Mouse (Mus musculus) kidney, adult 18-20 months (tissue): Measurements from ENCODE around the gene Sdhd.
A peak's percentile ranks its signal among the peaks of the same experiment; 100 is the strongest.

ENCODE experiments used
- DNase-seq: peaks from one replicate; pipeline ENCODE4 v3.0.0; 2021

Sdhd gene

GRCm38 (mm10) chr9:50585145-50585818 lies 18.3 kb downstream of the Sdhd start:
- DNase-seq = peak; percentile 70

DNA sequence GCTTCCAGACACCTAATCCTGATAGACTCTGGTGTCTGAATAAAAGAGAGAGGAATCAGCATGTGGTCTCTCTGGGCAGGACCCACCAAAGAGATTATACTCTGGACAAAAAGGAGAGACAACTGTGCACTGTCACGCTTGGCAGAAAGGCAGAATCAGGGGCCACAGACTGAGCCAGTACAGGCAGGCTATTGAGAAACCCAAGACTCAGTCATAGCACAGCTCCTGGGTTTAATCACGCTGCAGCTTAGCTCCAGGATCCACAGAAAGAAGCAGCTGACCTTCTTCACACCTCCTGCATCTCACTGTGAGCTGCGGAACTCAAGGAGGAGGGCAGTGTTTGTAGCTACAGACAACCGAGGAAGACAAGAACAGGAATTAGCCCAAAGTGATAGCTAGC lies 23.2 kb downstream of the Sdhd start:
- no peak for DNase-seq

DNA sequence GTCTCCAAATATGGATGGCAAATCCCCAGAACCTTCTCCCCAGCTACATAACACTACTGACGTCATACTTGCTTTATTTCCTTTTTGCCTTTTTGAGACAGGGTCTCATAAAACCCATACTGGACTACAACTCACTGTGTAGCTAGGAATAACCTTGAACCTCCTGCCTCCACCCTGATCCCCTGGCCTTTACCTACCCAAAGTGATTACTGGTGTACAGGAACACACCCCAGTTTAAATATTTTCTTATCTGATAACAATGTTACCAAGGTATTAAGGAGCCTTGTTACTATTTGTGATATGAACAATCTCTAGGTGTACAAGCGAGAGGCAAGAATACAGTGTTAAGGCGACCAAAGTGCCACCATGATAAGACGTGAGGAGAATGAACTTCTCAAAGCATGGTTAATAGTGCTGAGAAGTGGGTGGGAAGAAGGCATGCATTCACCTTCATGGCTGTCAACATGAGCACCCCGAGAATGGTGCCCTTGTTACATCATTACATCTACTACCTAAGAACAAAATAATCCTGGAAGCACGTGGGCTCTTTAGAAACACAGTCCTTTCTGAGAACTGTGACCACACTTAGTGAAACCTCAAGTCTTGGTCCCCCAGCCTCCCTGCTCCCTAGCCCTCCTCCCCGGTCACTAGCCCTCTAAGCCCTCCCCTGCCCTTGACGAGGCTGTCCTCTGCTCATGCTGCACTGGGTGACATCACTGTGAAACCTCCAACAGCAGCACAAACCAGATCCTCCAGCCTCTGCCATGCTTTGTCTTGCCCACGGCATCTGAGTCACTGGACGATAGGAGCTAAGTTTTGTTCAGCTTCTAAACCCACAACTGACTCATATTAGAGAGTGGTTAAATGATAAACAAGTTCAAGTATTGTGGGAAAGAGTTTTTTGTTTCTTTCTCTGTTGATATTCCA lies 33.8 kb downstream of the Sdhd start:
- DNase-seq = no peak

- no peak for DNase-seq
Measured at GRCm38 (mm10) chr9:50567881-50568280, 35.7 kb downstream of the Sdhd start.

- no peak for DNase-seq
Measured at GRCm38 (mm10) chr9:50567372-50567771, 36.2 kb downstream of the Sdhd start.

GRCm38 (mm10) chr9:50565940-50566339 lies 37.7 kb downstream of the Sdhd start:
- no peak for DNase-seq

- DNase-seq = no peak
Measured at GRCm38 (mm10) chr9:50565173-50565572, 38.4 kb downstream of the Sdhd start.

- no peak for DNase-seq
Measured at GRCm38 (mm10) chr9:50561918-50562360, 41.7 kb downstream of the Sdhd start.

DNA sequence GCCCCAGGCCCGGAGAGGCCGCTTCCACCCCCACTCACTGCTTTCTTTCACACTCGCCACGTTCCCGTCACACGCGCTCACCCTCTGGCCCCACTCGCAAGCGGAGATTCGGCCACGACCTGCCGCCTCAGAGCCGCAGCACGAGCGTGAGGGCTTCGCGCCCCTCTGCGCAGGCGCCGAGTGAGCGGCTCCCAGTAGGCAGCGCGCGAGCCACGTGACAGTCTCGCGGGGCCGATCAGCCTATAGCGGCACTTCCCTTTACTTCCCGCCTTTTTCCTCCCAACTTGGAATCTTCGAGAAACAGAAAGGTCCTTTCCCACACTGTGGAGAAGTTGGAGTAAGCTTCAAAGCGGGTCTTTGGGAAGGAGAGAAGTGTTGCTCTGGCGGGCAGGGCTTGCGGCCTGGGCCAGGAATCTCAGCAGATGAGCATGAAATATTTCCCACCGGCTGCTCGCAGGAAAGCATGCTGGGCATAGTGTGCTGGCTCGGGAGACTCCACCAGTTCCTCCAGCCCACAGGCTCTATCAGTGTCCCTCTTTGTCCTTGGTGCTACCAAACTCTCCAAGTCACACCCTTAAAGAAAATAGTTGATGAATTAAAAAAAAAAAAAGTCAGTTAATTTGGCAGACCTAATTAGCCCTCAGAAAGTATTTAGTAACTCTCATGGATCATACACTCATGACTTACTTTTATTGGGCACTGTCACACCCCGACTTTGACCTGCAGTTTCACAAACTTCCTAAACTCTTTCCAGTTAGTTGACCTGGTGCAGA lies 42.3 kb downstream of the Sdhd start, which contains the start of gene Tex12:
TSS of gene Tex12 (minus strand) at position 181 of the 773 bp plus-strand sequence.
- DNase-seq = no peak

GRCm38 (mm10) chr9:50555094-50555446 lies 48.5 kb downstream of the Sdhd start, which contains the start of gene Bco2:
Gene Bco2 (minus strand): TSS chr9:50555181.
- DNase-seq = no peak

- peak; percentile 58 for DNase-seq
Measured at GRCm38 (mm10) chr9:50554241-50555093, 49.1 kb downstream of the Sdhd start, which contains the start of gene Il18. Gene Il18 (plus strand): TSS chr9:50554827.

DNA sequence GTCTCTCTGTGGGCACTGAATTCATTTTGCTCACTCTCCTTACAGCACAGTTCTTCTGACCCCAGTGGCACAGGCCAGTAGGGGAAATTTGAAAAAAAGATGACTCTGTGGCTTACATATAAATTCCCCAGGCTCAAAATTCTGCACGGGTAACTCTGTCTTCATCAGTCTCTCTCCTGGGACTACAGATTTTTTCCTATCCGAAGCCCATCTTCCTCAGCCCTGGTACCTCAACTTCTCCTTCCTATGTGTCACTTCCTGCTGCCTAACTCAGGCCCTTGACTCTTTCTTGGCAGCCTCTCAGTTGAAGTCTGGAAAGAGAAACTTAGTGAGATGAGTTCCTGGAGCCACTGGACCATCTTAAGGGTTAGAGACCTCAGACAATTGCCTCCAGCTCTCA lies 50.1 kb downstream of the Sdhd start:
- no peak for DNase-seq

GRCm38 (mm10) chr9:50552206-50552605 lies 51.4 kb downstream of the Sdhd start:
- DNase-seq = no peak

GRCm38 (mm10) chr9:50548936-50549335 lies 54.7 kb downstream of the Sdhd start:
- no peak for DNase-seq

- no peak for DNase-seq
Measured at GRCm38 (mm10) chr9:50547859-50548478, 55.6 kb downstream of the Sdhd start.
